Mouse (Mus musculus) fat pad, adult 2 months (tissue): ENCODE results near the gene Gm9040.
"Not testable (repeated sequence)": the region's sequence is repeated elsewhere in the genome, so short reads cannot be mapped to it uniquely, and the experiment has no call there.

Experiments used
- DNase-seq: peaks from one replicate; pipeline ENCODE4 v3.0.0-alpha.2; 2011; ENCODE audit warnings: low read depth, low spot score; ENCODE audit errors: extremely low read depth

The Gm9040 gene

GRCm38 (mm10) chr10:118326869-118327268 lies at the start of gene Gm9040:
Gene Gm9040 (minus strand): TSS chr10:118326969.
- not testable (repeated sequence) for DNase-seq

- no peak for DNase-seq
Measured at GRCm38 (mm10) chr10:118370443-118370842, 43.7 kb upstream of the Gm9040 start.

- DNase-seq, result no peak
Measured at GRCm38 (mm10) chr10:118369518-118369917, 42.7 kb upstream of the Gm9040 start.

- not testable (repeated sequence) for DNase-seq
Measured at GRCm38 (mm10) chr10:118354005-118354404, 27.2 kb upstream of the Gm9040 start, which contains the start of gene Gm9049. Gene Gm9049 (minus strand): TSS chr10:118354105.

GRCm38 (mm10) chr10:118348579-118348978 lies 21.8 kb upstream of the Gm9040 start, which contains the start of gene Gm9048:
Gene Gm9048 (minus strand): TSS chr10:118348679.
- DNase-seq, result not testable (repeated sequence)

- DNase-seq, result not testable (repeated sequence)
Measured at GRCm38 (mm10) chr10:118343155-118343554, 16.4 kb upstream of the Gm9040 start, which contains the start of gene Gm9046. Gene Gm9046 (minus strand): TSS chr10:118343255.

GRCm38 (mm10) chr10:118337731-118338130 lies 11.0 kb upstream of the Gm9040 start, which contains the start of gene Gm9045:
Gene Gm9045 (minus strand): TSS chr10:118337831.
- not testable (repeated sequence) for DNase-seq

GRCm38 (mm10) chr10:118332308-118332707 lies 5.5 kb upstream of the Gm9040 start, which contains the start of gene Gm9044:
Gene Gm9044 (minus strand): TSS chr10:118332408.
- not testable (repeated sequence) for DNase-seq

- DNase-seq, result no peak
Measured at GRCm38 (mm10) chr10:118319024-118319423, 7.7 kb downstream of the Gm9040 start.

- DNase-seq, result not testable (repeated sequence)
Measured at GRCm38 (mm10) chr10:118302133-118302532, 24.6 kb downstream of the Gm9040 start.

- DNase-seq, result no peak
Measured at GRCm38 (mm10) chr10:118294938-118295337, 31.8 kb downstream of the Gm9040 start, which contains the start of gene Iltifb. Gene Iltifb (minus strand): TSS chr10:118295038.

- not testable (repeated sequence) for DNase-seq
Measured at GRCm38 (mm10) chr10:118283016-118283415, 43.8 kb downstream of the Gm9040 start.

GRCm38 (mm10) chr10:118282565-118282964 lies 44.2 kb downstream of the Gm9040 start:
- DNase-seq, result not testable (repeated sequence)

- DNase-seq, result not testable (repeated sequence)
Measured at GRCm38 (mm10) chr10:118278069-118278468, 48.7 kb downstream of the Gm9040 start.
